Mouse (Mus musculus): Measurements from ENCODE around the gene Mrtfa. TPM values are rescaled to one million over a fixed set of nuclear protein-coding genes. Genes with fewer than 3 reads are reported as not detected.

The Mrtfa gene
- 10 to 100 TPM; 18.8 to 43.7 TPM for polyA plus RNA-seq (2012; fragmentation: generic; extraction: Trizol)

GRCm38 (mm10) chr15:81190630-81191178 is at the start of gene Mrtfa:
TSS of gene Mrtfa (minus strand) at chr15:81190757.

GRCm38 (mm10) chr15:81235086-81235920 is 44.7 kb upstream of the Mrtfa start, which contains the start of gene Mchr1:
TSS of gene Mchr1 (plus strand) at chr15:81235499.

GRCm38 (mm10) chr15:80977620-80978334 is 212.8 kb downstream of the Mrtfa start, which contains the start of gene Sgsm3:
TSS of gene Sgsm3 (plus strand) at chr15:80977765.

Other genes starting within 250 kb of the Mrtfa start
- gene Adsl, start 242.3 kb downstream of the Mrtfa start, polyA plus RNA-seq (2012; fragmentation: generic; extraction: Trizol) = 100 to 1,000 TPM in 1 of 2 experiments, 10 to 100 TPM in 1; 91.8 to 107 TPM
- 10 to 100 TPM; 22.9 to 31.6 TPM for gene Sgsm3, start 213.0 kb downstream of the Mrtfa start, polyA plus RNA-seq (2012; fragmentation: generic; extraction: Trizol)
- gene Mchr1, start 44.7 kb upstream of the Mrtfa start, polyA plus RNA-seq (2012; fragmentation: generic; extraction: Trizol) = under 1 TPM in 1 of 2 experiments, not detected in 1; 0.05 TPM
- 10 to 100 TPM; 14.5 to 55.1 TPM for gene Slc25a17, start 170.1 kb upstream of the Mrtfa start, polyA plus RNA-seq (2012; fragmentation: generic; extraction: Trizol)
- gene St13, start 209.3 kb upstream of the Mrtfa start, polyA plus RNA-seq (2012; fragmentation: generic; extraction: Trizol) = 100 to 1,000 TPM in 1 of 2 experiments, 10 to 100 TPM in 1; 61.0 to 115 TPM
- 1 to 10 TPM in 1 of 2 experiments, under 1 TPM in 1; 0.69 to 5.0 TPM for gene Xpnpep3, start 209.4 kb upstream of the Mrtfa start, polyA plus RNA-seq (2012; fragmentation: generic; extraction: Trizol)
- under 1 TPM in 1 of 2 experiments, not detected in 1; 0.37 TPM for gene Dnajb7, start 217.5 kb upstream of the Mrtfa start, polyA plus RNA-seq (2012; fragmentation: generic; extraction: Trizol)